Mouse (Mus musculus) hindbrain, embryonic 16.5 days (tissue): ENCODE measurements at regions not wholly inside any gene's neighbourhood (a gene's known extent, or its start where the extent isn't known, plus 50 kb on each side); places are given as distances from the start of the nearest gene placed in this dataset.

Experiments used
- ATAC-seq: fragments of 200-750 bp; cut with Nextera tagmentation; 2 replicates; pipeline ENCODE4 v1.8.0; 2017; ENCODE audit warnings: moderate TSS enrichment, moderate library complexity
- H3K27ac ChIP-seq: fragments of 300-500 bp; sonication (generic); 2 replicates; pipeline ENCODE4 v1.5.1; 2014; ENCODE audit warnings: low read depth, mild to moderate bottlenecking, control low read depth, low read length, moderate library complexity
- H3K27me3 ChIP-seq: fragments of 300-500 bp; sonication (generic); replicated peaks from 2 replicates; pipeline ENCODE4 v1.6.1; 2014; ENCODE audit warnings: low read length; ENCODE audit not compliant: control insufficient read depth, insufficient read depth
- H3K36me3 ChIP-seq: fragments of 300-500 bp; sonication (generic); 2 replicates; pipeline ENCODE4 v1.6.1; 2014; ENCODE audit warnings: mild to moderate bottlenecking, low read length, moderate library complexity, mixed read lengths; ENCODE audit not compliant: control insufficient read depth, insufficient read depth
- H3K4me1 ChIP-seq: fragments of 300-500 bp; sonication (generic); 2 replicates; pipeline ENCODE4 v1.6.1; 2014; ENCODE audit warnings: low read depth, low read length; ENCODE audit not compliant: control insufficient read depth, insufficient read depth
- H3K4me2 ChIP-seq: fragments of 300-500 bp; sonication (generic); 2 replicates; pipeline ENCODE4 v1.6.1; 2014; ENCODE audit warnings: mild to moderate bottlenecking, low read length, control low read depth, moderate library complexity
- H3K4me3 ChIP-seq: fragments of 300-500 bp; sonication (generic); 2 replicates; pipeline ENCODE4 v1.5.1; 2014; ENCODE audit warnings: mild to moderate bottlenecking, low read length, control low read depth, moderate library complexity
- H3K9ac ChIP-seq: fragments of 300-500 bp; sonication (generic); 2 replicates; pipeline ENCODE4 v1.6.1; 2014; ENCODE audit warnings: low read depth, mild to moderate bottlenecking, control low read depth, low read length, moderate library complexity
- H3K9me3 ChIP-seq: fragments of 300-500 bp; sonication (generic); 2 replicates; pipeline ENCODE4 v1.6.1; 2014; ENCODE audit warnings: mild to moderate bottlenecking, low read length, moderate library complexity; ENCODE audit not compliant: control insufficient read depth
- WGBS: fragments of 180-500 bp; shearing (Covaris S2); extraction: QIAGEN DNeasy Blood & Tissue Kit; methylation state at CpG from one replicate; pipeline ENCODE4 v1.1.7; 2014; 5-methylcytosine and 5-hydroxymethylcytosine counted together

GRCm38 (mm10) chr19:54688630-54689029 lies 438.4 kb downstream of the Gpam start:
- no peaks in the 10 kb centered on the region for H3K36me3 ChIP-seq
- no peaks in the 10 kb centered on the region for H3K27me3 ChIP-seq
- H3K4me1 ChIP-seq = no peaks in the 10 kb centered on the region
- H3K4me2 ChIP-seq = no peak overlapping the region
- H3K4me3 ChIP-seq = no peak overlapping the region
- no peak for ATAC-seq
- H3K27ac ChIP-seq = no peak overlapping the region
- H3K9ac ChIP-seq = no peak overlapping the region
- H3K9me3 ChIP-seq = no peaks in the 10 kb centered on the region

- H3K4me1 ChIP-seq = no peaks in the 10 kb centered on the region
- H3K36me3 ChIP-seq = no peaks in the 10 kb centered on the region
- 87% methylated on average over 4 of the region's 4 CpGs for WGBS
- no peak overlapping the region for H3K27ac ChIP-seq
- no peak overlapping the region for H3K4me2 ChIP-seq
- H3K4me3 ChIP-seq = no peak overlapping the region
- H3K9me3 ChIP-seq = no peaks in the 10 kb centered on the region
- no peak overlapping the region for H3K9ac ChIP-seq
- no peak for ATAC-seq
- no peaks in the 10 kb centered on the region for H3K27me3 ChIP-seq
Measured at GRCm38 (mm10) chr19:54685147-54685546, 441.9 kb downstream of the Gpam start.
